Mouse (Mus musculus): ENCODE results near the gene Mvk.

Gene Mvk

GRCm38 (mm10) chr5:114461238-114461637, 17.2 kb downstream of the Mvk start:
- peak; percentile 79 for DNase-seq

DNA sequence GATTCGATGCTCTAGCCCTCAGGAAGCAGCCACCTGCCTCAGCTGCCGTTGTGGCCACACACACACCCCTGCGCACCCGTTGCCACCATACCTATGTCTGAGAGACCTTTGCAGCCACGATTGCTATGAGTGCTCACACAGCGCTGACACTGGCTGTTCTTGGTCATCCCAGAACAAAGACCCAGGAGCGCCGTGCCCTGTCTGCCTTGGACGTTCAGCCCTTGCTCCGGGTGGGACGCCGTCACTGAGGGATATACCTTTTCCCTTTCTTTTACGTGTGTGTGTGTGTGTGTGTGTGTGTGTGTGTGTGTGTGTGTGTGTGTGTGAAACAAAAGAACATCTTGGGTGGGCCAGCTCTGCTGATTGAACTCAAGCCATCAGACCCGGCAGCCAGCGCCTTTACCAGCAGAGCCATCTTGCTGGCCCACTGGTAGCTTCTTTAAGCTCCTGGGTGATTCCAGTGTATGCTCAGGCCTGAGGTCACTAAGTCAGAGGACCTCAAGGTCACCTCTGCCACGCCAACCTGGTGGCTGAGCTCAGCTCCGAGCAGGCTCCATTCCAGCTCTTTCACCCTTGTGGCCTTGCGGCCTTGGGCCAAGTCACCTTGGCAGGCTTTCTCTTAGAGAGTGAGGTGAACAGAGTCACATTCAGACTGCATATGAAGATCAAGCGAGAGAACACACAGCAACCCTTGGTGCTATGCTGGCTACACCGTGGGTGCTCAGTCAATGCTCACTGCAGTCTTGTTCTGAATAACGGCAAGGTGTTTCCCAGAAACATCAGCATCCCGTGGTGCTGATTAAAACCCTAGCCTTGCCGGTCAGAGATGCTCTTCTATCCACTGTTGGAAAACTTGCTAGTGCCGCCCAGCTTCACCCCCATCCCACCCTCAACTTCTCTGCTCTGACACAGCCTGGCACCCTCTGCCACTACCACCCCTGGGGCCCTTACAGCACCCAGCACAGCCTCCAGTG, 18.3 kb downstream of the Mvk start:
- DNase-seq, result no peak

GRCm38 (mm10) chr5:114464561-114464960, 20.5 kb downstream of the Mvk start:
- no peak for DNase-seq

DNA sequence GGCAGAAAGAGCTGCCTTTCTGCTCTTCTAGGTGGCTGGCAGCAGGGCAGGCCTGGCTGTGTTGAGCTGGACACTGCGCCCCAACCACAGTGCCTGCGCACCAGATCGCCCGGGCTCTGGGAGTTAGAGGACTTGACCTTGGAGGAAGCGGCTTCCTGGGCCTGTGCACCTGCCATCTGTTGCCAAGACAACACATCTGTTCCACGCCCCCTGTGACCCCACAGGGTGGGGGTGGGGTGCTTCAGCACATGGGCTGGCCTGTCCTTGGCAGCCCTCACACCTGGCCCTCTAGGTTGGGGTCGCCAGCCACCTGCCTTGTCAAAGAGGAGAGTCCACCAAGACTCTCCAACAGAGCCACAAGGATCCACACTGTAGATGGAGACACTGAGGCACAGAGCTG, 21.6 kb downstream of the Mvk start:
- DNase-seq, result no peak

GRCm38 (mm10) chr5:114467019-114467418, 22.9 kb downstream of the Mvk start:
- DNase-seq, result no peak

DNA sequence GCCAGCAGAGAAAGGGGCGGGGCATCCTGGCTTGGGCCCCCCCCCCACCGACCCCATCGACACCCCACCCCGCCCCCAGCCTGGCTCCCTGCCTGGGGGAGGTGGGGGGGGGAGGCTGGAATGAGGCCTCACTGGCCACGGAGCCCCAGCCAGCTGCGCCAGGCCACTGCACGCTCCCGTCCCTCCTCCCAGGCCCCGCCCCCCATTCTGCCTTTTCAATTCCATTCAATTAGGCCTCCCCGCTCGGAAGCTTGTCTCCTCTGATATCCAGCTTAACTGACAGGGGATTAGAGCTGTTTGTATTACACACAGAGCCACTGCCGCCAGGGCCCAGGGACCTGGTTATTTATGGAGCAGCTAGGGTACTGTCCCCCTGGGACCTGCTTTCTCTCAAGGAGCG, 23.4 kb downstream of the Mvk start:
- peak; percentile 76 for DNase-seq

DNA sequence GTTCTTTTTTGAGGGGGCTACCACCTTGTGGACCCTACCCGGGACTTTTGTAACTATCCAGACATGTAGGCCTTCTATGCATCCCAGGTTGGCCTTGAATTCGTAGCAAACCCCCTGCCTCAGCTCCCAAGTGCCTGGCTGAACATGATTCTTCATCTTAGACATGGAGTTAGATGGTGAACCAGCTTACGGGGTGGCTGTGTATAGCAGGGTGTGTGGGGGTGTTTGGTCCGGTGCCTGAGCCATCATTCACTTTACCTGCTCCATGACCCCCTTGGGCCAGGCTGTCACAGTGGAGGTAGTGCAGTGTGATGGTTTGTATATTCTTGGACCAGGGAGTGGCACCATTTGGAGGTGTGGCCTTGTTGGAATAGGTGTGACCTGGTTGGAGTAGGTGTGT, 23.9 kb downstream of the Mvk start:
- DNase-seq, result no peak

DNA sequence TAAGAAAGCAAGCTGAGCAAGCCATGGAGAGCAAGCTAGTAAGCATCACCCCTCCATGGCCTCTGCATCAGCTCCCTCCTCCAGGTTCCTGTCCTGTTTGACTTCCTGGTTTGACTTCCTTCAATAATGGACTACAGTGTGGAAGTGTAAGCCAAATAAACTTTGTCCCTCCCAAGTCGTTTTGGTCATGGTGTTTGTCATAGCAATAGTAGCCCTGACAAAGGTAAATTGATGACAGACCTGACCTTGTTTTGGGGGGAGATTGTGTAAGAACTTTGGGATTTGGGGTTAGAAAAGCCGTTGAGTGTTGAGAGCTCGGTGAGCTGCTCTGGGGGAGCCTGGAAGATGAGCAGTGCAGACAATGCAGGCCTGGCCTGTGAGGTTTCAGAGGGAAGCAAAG, 26.3 kb downstream of the Mvk start:
- DNase-seq, result no peak

- no peak for DNase-seq
These were observed 30.8 kb downstream of the Mvk start for GRCm38 (mm10) chr5:114474741-114475491.

DNA sequence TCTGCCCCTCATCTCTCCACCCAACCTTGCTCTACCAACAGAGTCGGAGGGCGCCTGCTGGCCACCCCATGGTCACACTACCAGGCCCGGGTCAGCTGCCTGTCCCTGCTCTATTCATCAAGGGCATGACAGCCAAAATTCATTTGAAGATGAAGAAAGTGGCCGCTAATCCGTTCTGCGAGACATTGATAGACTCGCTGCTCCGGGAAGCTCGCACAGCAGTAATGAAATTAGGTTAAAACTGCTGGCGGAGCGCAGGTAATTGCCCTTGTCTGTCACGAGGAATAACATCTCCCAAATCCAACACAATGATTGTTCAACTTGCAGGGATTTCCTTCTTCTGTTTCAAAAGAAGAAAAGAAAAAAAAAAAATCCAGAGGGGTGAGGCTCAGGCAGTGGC, 34.2 kb downstream of the Mvk start:
- DNase-seq, result no peak

- peak; percentile 16 for DNase-seq
These were observed 38.5 kb downstream of the Mvk start for GRCm38 (mm10) chr5:114482587-114483011.

DNA sequence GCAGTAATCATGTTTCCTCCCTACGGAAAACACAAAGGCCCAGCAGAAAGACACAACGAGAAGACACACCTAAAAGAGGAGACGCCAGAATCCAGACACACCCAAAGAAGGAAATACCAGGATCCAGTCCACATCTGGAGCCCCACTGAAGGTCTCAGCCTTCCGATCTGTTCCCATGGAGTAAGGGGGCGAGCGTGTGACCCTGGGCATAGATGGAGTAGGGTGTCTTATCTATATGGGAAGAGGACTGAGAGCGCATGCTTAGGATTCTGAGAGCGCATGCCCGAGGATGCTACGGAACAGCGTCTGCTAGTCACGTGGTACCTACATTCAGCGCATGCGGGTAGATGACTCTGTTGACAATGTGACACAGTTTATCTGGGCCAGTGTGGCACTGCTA, 41.6 kb downstream of the Mvk start:
- no peak for DNase-seq

GRCm38 (mm10) chr5:114489570-114489969, 45.5 kb downstream of the Mvk start:
- no peak for DNase-seq

DNA sequence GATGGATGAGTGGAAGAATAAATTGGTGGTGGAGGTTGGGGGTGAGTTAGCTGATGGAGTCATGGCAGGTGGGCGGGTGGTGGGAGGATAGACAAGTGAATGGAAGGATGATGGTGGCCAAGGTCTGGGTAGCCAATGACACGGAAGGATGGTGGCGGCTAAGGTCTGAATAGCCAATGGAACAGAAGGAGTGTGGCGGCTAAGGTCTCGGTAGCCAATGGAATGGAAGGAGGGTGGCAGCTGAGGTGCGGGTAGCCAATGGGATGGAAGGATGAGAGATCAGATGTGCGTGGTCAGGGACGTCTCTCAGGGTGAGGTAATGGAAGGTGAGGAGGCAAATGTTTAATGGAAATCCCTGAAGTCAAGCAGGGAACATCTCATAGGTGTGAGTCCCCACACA, 46.2 kb downstream of the Mvk start:
- DNase-seq, result no peak

DNA sequence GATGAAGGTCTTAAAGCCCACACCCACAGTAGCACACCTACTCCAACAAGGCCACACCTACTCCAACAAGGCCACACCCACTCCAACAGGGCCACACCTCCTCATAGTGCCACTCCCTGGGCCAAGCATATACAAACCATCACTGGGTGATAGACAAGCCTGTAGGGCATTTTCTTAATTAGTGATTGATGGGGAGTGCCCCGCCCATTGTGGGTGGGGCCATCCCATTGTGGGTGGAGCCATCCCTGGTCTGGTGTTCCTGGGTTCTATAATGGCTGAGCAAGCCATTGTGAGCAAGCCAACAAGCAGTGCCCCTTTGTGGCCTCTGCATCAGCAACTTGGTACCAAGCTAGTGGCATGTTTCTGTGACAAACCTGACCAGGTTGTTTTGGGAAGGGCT, 50.7 kb downstream of the Mvk start:
- DNase-seq, result no peak

- DNase-seq, result no peak
These were observed 57.2 kb downstream of the Mvk start for GRCm38 (mm10) chr5:114501252-114501651.

- no peak for DNase-seq
These were observed 60.8 kb downstream of the Mvk start for GRCm38 (mm10) chr5:114504826-114505225.

DNA sequence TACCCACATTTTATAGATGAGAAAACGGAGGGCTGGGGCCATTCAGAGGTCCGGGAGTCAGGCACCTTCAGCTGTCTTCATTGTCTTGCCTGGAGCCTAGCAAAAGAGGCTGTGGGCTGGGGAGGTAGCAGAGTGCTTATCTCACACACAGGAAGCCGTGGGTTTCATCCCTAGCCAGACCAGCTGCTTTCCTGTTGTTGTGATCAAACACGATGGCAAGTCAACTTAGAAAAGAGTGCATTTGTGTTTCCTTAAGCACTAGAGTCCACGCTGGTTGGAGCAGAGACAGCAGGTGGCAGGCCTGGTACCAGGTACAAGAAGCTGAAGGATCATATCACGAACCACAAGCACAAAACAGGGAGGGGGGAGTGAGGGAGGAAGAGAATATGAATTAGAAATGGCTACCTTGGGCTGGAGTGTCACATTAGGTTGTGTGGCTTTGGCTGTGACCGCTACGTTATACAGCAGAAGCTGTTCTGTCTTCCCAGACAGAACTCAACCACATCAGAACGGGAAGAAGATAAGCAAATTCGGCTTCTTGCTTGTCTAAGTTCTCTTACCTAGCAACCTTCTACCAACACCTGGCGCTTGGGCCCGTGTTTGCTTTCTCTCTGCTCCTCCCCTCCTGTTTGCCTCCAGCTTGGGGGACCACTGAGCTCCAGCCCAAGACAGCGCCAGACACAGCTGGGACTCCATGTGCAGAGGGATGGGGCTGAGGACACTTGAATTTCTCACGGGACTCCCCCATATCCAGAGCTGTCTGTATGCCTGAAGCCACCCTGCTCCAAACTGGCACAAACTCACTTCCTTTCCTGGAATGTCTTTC, 61.4 kb downstream of the Mvk start:
- no peak for DNase-seq

GRCm38 (mm10) chr5:114507394-114507793, 63.3 kb downstream of the Mvk start:
- no peak for DNase-seq

- no peak for DNase-seq
These were observed 63.9 kb downstream of the Mvk start for GRCm38 (mm10) chr5:114507964-114508363.

DNA sequence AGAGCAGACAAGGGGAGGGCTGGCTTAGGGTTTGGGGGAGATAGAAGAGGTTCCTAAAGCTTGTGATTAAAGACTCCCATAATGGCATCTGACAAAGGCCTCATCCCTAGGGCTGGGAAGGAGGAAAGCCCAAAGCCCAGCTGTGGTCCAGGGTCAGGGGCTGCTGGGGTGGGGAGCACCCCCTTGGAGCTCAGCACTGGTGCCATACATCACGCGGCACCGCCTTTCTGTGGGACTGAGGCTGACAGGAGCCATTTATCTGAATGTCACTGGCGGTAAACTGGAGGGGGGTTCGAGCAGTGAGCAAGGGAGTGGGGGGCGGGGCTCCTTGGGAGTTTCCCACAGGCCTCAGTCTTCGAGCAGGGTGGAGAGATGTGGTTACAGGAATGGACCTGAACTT, 65.4 kb downstream of the Mvk start:
- DNase-seq, result no peak
